Mouse (Mus musculus) cerebellum, adult 11 months (tissue): ENCODE data around the gene Mpp2.

ENCODE experiments used
- DNase-seq: peaks from one replicate; pipeline ENCODE4 v3.0.0; 2022

Mpp2 gene

DNA sequence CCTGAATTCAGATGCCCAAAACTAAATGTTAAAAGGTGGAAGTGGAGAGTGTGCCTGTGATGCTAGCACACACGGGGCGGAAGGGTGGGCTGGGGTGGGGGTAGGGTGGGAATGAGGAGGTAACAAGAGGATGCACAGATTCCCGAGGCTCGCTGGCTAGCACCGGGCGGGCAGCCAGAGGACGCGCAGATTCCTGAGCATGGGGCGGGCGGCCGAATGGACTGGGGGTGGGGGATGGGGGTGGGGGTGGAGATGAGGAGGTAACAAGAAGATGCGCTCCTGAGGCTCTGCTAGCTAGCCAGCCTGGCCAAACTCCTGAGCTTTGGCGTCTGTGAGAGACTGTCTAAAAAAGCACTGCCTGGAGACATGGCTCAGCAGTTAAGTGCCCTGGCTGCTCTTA, 17.9 kb downstream of the Mpp2 start:
- DNase-seq = no peak

DNA sequence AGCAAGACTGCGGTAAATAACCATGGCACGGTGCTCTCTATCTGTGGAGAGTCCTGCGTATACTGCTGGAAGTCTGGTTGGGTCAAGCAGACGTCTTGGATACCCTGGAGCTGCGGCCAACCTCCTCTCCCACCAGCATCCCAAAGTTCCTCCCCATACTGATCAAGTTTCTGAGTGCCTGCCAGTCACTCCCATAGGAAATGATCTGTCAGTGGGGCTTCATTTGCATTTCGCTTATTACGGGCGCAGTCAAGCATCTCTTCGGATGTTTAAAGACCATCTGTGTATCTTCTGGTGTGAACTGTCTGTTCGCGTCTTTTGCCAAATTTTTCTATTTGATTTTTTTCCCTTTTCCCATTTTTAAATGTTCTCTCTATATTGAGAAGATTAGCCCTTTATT, 18.7 kb downstream of the Mpp2 start:
- DNase-seq = no peak

DNA sequence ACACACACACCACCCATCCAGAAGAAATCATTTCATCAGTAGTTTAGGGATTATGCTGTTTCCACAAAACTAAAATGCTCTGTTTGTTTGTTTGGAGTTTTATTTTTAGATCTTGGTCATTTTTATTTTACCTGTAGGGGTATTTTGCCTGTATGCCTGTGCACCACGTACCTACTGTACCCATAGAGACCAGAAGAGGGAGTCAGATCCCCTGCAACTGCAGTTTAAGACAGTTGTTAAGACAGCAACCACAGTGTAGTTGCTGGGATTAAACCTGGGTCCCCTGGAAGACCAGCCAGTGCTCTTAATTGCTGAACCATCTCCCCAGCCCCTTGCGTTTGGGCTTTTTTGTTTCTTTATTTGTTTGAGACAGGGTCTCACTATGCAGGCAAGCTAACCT, 19.3 kb downstream of the Mpp2 start:
- DNase-seq = no peak

DNA sequence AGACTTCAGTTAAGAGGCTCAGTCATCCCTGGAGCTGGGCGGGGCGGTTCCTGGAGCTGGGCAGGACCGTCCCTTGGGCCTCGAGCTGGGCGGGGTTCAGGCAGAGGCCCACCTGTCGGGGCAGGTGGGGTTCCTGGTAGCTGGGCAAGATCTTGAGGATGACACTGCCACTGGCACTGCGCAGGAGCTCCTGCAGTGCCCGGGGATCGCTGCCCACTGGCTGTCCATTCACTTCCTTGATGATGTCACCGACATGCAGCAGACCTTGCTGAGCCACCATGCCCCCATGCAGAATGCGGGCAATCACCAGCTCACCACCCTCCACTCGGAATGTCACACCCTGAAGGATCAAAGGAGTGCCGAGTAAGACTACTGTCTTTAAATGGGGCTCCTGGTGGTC, 25.2 kb downstream of the Mpp2 start:
- no peak for DNase-seq

DNA sequence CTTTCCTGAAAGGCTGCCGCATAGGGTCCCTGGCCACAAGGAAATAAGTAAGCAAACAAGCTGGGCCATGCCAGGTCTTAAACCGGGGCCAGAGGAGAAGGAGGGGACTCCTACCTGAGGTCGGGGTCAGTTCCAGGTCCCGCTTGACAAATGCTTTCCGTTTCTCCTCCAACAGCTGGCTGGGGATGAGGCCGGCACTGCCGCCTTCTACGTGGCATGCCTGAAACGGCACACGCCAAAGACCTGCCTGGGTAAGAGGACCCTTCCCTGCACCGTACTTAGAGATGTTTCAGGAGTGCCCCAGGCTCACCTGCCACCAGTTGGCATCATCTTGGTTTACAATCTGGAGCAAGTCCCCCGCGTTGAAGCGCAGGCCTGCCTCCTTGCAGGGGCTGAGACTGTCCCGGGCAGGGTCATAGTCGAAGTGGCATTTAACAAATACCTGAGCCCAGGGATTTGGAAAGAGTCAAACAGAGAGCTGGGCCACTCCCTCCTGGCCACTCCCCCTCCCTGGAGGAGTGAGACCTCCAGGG, 26.3 kb downstream of the Mpp2 start:
- DNase-seq = no peak

DNA sequence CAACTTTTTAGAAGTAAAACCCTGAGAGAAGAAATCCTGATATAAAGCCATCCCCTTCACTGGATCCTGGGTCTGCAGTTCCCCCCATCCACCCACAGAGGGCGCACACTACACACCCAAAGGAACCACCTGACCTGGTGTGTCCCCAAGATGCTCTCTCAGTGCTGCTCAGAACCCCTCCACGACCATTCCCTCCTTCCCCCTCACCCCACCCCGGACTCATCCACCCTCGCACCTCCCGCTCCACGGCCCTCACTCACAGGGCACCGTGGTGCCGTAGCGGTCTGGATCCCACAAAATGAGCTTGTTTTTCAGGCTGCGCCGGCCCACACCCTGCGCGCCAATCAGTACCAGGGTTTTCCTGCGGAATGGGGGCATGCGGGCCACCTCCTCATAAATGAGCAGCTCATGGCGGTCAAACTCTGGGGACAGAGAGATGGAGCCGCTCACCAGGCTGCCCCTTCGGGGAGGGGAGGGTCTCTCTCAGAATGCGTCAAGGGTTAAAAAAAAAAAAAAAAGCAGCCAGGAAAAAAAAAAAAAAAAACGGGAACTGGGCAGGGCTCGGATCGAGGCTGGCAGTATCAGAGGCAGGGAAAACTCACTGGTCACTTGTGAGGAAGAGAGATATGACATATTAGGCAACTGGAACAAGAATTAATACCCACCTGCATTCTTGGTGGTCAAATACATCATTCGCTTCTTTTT, 26.9 kb downstream of the Mpp2 start:
- DNase-seq = peak; percentile 78

DNA sequence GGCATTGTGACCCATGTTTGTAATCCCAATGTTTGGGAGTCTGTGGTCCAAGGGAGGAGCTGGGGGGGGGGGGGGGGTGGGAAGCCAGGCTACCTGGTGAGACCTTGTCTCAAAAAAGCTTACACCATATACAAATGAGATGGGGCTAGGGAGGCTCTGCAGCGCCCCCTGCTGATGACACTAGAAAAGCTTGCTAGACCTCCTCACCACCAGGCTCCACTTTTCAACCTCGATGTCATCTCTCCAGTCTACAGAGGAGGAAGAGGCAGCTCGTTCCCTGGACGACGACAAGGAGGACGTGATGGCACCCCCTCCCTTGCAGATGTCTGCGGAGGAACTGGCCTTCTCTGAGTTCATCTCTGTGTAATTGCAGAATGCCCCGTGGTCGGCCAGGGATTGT, 34.5 kb downstream of the Mpp2 start:
- DNase-seq = peak; percentile 68

DNA sequence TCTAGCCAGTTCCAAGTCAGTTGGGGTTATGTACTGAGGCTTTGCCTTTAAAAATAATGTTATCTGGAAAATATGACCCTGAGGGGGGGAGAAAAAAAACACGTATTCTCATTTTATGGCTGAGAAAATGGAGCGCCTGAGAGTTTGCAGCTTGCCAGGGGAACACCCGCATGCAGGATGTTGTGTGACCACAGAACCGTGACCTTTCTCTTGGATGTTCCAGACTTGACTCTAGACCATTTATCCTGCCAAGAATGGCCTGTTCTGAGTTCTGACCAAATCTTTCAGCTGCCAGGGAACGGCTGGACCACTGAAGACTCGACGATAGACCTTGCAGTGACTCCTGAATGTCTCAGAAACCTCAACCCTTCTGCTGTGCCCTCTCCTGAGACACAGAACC, 35.1 kb downstream of the Mpp2 start:
- no peak for DNase-seq

DNA sequence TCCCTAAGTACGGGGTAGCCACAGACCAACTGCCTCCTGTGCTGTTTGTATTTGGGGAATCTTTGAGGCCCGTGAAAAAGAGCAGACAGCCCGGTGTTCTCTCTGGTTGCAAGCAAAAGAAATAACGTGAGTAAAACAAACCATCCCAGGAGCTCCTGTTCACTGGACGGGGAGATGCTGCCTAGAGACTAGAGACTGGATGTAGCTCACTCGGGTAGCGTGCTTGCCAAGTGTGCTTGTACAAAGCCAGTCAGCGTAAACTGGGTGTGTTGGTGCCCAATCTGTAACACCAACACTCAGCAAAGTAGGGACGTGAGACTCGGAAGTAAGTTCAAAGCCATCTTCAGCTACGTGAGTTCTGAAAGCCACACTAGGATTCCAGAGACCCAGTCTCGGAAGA, 35.6 kb downstream of the Mpp2 start:
- DNase-seq = no peak

DNA sequence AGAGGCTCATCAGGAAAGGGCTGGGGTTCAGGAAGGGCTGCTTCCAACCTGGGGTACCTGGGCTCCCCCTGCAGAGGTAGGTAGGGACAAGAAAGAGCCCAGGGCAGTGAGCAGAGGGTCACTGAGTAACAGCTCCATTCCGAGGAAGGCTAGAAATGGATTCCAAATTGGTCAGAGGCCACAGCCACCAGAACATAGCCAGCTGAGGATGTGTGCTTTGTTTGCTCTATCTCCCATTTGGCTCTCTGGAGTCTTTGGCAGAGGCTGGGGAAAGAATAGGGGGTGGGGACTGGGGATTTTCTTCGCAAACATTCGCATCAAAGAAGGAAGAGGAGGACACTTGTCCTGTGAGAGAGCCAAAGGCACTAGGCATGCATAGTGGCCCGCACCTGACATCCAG, 36.4 kb downstream of the Mpp2 start:
- DNase-seq = no peak

DNA sequence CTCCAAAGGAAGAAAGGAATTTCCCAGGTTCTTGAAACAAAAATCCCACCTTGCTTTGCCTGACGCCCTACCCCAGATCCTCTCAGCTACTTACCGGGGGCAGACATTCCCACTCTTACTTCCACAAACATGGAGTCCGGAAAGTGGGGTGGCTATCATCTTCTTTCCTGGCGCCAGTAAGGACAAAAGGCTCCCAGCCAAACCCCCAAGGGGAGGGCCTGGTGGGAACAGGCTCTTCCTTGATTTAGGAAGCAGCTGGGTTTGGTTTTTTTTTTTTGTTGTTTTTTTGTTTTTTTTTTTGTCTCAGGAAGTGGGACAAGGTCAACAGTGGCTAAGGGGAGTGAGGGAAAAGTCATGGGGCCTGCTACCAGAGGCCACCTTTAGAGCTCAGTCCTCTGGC, 36.8 kb downstream of the Mpp2 start:
- no peak for DNase-seq

DNA sequence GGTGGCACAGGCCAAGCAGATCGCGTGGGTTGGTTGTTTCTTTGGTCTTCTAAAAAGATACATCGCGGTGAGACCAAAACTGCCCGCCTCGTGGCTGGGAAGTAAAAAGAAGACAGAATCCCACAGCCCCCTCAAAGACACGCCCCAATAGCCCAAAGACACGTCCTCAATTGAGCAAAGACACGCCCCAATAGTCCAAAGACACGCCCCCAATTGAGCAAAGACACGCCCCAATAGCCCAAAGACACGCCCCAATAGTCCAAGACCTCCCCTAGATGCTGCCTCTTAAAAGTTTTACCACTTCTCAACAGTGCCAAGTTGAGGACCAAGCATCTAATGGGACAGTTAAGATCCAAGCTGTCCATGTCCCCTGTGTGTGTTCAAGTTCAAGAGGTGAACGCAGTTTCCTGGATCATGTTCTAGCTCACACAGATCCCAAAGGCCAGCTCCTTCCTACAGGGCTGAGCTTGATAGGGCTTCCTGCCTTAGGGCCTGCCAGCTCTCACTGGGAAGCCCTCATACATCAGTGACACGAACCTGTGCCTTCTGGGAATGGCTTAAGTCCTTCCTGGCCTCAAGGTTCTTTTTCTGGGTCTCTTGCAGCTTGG, 38.3 kb downstream of the Mpp2 start:
- no peak for DNase-seq

DNA sequence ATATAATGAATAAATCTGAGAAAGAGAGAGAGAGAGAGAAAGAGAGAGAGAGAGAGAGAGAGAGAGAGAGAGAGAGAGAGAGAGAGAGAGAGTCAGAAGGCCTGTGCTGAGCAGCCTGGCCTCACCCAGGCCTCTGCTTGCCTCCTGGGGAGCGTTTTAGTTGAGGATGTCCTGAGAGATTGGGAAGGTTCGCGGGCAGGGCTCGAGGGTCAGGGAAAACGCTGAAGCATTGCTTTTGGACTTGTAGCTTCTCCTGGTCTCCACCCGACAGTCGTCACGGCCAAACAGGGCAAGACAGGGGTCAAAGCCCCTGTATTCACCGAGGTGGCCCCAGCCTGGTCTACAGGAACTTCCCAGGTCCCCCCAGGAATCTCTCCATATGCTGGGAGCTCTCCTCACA, 41.7 kb downstream of the Mpp2 start:
- DNase-seq = no peak

DNA sequence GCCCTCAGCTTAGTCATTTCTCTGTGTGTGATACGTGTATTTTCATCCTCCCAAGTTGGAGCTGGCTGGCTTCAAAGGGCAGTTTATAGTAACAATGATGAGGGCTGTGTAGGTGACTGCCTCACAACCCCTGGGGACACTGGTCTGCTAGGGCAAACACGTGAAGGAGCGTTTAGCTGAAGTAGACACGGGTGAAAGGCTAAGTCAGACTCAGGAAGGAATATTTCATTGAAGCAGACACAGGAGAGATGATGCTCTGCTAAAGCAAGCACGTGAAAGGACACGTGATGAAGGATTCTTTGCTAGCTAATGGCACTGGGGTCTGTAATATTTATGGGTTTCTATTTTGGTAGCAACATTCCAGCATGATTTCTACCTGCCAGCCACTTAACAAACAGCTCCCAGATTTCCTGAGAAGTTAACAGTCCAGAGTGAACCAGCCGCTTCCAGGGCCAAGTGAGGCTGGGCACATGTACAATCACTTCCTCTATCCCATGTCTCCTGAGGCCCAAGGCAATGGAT, 43.6 kb downstream of the Mpp2 start:
- no peak for DNase-seq

DNA sequence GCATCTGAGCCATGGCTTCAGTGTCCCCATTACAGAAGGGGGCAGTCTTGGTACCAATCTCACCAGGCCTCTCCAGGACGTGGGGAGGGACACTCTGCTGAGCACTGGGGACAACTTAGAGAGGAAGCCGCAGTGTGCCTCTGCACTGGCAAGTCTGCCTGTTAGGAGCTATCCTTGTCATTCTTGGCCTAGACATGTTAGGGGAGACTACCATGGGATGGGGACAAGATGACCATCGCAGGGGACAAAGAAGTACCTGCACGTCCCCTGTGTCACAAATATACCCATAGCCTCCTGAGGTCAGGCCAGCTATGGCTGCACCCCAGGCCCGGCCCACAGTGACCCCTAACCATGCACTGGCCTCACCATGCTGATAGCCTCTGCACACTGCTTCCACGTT, 44.9 kb downstream of the Mpp2 start:
- no peak for DNase-seq

DNA sequence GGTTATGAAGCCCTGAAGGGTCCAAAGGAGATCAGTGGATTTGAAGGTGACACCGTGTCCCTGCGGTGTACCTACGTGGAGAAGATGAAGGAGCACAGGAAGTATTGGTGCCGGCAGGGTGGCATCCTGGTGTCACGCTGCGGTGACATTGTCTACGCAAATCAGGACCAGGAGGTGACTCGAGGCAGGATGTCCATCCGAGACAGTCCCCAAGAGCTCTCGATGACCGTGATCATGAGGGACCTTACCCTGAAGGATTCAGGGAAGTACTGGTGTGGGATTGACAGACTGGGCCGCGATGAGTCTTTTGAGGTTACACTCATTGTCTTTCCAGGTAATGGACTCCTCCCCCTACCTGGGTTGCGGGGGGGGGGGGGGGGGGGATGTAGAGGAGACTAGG, 45.3 kb downstream of the Mpp2 start:
- no peak for DNase-seq

DNA sequence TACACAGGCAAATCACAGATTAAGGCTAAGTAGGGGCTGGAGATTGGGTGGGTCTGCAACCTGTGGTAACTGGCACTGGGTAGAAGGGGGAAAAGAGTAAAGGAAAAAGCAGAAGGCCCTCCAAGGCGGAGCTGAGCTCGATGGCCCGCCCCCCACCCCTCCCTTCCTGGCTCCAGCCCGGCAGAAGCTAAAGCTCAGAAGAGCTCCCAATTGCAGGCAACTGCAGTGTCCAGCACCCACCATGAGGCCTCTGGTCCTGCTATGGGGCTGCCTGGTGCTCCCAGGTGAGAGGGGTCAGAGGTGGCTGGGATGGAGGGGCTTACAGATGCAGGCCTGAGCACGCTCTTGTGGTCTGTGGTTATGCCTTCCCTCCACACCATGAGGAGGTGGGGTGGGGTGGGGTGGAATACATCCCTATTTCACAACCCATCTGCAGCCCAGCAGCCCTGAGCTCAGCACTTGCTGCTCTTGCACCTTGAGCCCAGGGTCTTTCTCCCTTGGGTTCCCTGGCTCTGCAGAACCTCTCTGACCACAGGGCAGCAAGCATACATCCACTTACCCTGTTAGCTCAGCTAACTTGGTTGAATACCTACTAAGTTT, 46.9 kb downstream of the Mpp2 start, which contains the start of gene Cd300lg:
Gene Cd300lg (plus strand): TSS at position 160 of the 600 bp plus-strand sequence.
- no peak for DNase-seq

DNA sequence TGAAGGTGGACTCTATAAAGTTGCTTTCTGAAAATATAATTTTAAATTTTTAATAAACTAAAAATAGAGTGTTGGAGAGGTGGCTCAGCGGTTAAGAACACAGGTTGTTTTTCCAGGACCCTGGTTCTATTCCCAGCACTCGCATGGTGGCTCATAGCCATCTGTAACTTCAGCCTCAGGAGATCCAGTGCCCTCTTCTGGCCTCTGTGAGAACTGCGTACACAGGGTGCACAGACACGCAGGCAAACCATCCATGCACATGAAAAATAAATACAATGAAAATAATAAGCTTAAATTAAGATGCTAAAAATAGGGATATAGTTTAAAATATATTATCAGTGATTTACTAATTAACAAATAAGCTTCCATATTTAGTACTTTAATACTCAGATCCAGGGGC, 47.7 kb downstream of the Mpp2 start:
- DNase-seq = no peak

DNA sequence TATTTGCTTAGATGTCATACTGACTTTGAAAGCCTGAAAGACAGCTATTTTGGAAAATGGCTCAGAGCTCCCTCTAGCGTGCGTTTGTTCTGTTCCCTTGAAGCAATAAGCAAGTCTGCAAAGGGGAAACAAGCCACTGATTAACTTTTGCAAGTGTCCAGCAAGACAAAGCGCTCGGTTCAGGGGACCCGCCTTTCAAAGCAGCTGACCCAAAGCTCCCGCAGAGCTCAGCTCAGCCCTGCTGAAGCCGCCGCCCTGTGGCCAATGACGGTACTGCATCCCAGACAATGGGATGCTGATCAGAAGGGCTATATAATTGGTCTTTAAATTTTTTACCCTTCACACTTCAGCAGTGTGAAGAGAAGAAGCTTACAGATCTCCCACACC, 48.2 kb downstream of the Mpp2 start:
- DNase-seq = peak; percentile 82

DNA sequence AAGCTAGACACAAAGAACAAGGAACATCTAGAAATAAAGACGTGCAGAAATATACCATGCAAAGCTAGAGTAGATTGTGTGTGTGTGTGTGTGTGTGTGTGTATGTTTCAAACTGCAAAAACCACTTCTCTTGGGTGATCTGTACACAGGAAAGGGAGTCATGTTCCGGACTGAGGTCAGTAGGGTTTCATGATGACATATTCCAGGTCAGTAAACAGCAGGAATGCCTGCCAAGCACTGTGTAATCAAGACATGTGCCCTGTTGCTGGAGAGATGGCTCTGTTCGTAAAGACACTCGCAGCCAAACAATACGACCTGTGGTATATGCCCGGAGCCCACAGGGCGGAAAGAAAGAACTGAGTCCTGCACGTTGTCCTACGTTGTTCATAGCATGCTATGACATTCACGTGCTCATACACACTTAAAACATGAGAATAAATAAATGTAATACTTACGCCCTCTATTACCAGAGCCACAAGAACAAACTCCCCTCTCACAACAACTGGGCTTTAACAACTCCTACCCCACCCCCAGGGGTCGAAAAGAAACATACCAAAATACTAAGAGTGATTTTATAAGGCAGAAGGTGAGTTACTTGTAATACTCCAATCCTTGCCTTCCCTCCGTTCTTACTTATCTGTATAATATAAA, 48.7 kb downstream of the Mpp2 start:
- DNase-seq = no peak

DNA sequence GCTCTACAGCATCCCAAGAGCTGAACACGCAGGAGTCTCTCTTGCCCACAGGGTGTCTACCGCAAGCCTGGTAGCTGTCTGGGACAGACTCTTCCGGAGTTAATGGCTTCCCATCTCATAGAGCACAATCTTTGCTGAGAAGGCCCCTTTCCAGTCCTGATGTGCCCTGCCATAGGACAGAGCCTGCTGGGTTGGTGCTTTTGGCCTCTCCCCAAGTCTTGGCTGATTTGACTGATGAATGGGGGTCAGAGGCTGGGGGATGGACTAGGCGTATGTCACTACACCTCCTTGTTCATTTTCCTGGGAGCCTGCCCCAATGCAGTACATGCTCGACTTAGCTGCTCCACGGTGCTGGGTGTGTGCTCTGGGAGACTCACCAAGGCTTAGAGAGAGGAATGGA, 50.5 kb downstream of the Mpp2 start:
- no peak for DNase-seq

DNA sequence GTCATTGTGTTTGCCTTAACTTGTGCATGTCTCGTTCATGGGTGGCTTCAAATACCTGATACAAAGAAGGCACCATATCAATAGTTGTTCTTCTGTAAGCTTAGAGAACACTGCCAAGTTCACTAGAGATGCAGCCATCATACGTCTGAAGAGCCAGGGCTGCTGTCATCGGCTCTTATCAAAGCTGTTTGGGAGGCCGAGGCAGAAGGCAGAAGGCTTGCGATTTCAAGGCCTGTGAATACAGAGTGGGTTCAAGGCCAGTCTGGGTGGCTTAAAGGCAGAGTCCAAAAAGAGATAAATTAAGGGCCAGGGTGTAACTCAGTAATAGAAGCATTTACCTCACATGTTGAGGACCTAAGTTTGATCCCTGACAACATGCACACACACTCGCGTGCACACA, 52.0 kb downstream of the Mpp2 start:
- no peak for DNase-seq

DNA sequence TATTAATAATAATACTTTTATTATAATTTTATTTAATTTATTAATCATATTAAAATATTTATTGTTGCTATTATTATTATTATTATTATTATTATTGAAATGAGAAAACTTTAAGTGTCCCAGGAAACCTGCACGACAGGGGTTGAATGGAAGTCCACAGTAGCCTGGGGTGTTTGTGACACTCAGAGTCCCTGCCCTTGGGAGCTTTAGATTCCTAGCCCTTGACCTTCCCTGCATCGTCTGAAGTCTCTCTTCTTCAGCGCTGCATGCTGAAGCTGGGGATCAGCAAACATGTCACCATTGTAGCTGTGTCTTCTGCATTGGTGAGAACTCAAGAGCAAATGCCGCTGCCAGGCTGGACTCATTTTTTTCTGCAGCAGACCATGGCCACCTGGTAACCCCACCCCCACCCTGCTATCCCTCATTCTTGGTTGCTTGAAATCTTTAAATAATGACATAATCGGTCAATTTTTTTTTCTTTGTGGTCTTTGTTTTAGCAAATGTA, 52.8 kb downstream of the Mpp2 start:
- no peak for DNase-seq
